Mouse (Mus musculus): ENCODE measurements around the gene Gm13278. TPM values are rescaled to one million over a fixed set of nuclear protein-coding genes. Genes with fewer than 3 reads are reported as not detected.
"Not testable (repeated sequence)": the region's sequence is repeated elsewhere in the genome, so short reads cannot be mapped to it uniquely, and the experiment has no call there.

Gm13278 gene
- polyA plus RNA-seq, 1 experiment from 2014 or later, result not detected

DNA sequence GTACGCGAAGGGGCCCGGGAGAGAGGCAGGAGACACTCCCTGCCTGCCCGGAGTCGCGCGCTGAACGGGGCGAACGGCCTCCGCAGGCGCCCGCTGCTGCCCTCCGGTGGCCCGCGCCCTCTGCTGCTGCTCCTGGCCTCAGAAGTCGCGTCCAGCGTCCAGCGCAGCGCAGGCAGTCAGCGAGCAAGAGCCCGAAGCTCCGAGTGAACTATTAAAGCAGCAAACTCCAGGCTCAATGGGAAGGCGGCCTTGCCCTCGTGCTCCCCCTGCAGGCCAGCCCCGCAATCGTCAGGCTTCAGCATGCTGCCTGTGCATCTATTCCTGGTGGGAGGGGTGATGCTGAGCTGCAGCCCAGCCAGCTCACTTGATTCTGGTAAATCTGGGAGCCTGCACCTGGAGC lies 5.7 kb downstream of the Gm13278 start, which contains the start of gene Gm13279:
Gm13279 (plus strand) TSS at position 301 of the 400 bp plus-strand sequence.
- WGBS (ENCODE audit: insufficient replicate concordance), result no CpG with 5 or more reads among the region's 28 CpGs
- H3K4me2 ChIP-seq, result not testable (repeated sequence)

DNA sequence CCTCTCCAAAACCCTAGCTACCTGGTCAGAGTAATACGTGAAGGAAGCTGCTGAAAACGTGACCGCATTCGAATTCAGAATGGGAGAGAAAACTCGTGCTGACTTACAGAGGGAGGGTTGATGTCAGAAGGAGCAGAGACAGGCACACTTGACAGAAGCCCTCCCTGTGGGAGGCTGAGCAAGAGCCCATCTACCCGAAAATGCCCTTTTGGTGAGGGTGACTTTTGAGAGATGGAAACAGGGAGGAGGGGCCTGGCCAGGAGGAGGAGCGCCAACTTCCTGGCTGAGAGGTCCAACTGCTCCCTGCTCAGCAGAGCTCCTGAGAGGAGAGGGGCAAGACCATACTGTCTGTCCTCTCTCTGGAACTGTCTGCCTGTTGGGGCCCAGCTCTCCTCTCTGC lies 8.0 kb downstream of the Gm13278 start, which contains the start of gene Gm13285:
Gm13285 (plus strand) TSS at position 301 of the 400 bp plus-strand sequence.
- not testable (repeated sequence) for DNase-seq; H3K4me2 ChIP-seq; H3K9me3 ChIP-seq (replicated peaks); H3K9ac ChIP-seq; H3K4me3 ChIP-seq (replicated peaks); H3K27ac ChIP-seq; H3K36me3 ChIP-seq; H3K27me3 ChIP-seq; H3K4me1 ChIP-seq (replicated peaks); ATAC-seq (ENCODE audit: low read depth)
- 8% methylated on average over 5 of the region's 7 CpGs for WGBS (ENCODE audit: insufficient replicate concordance)

More for the DNA sequence above, 5.7 kb downstream of the Gm13278 start, which contains the start of gene Gm13279:
- not testable (repeated sequence) for H3K9ac ChIP-seq; ATAC-seq (ENCODE audit: low read depth); H3K27ac ChIP-seq; H3K4me3 ChIP-seq (replicated peaks); H3K4me1 ChIP-seq (replicated peaks); H3K9me3 ChIP-seq (replicated peaks); H3K36me3 ChIP-seq; DNase-seq; H3K27me3 ChIP-seq

DNA sequence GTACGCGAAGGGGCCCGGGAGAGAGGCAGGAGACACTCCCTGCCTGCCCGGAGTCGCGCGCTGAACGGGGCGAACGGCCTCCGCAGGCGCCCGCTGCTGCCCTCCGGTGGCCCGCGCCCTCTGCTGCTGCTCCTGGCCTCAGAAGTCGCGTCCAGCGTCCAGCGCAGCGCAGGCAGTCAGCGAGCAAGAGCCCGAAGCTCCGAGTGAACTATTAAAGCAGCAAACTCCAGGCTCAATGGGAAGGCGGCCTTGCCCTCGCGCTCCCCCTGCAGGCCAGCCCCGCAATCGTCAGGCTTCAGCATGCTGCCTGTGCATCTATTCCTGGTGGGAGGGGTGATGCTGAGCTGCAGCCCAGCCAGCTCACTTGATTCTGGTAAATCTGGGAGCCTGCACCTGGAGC lies 11.6 kb downstream of the Gm13278 start, which contains the start of gene Gm13287:
Gm13287 (plus strand) TSS at position 301 of the 400 bp plus-strand sequence.
- not testable (repeated sequence) for ATAC-seq (ENCODE audit: low read depth); H3K27ac ChIP-seq; H3K9ac ChIP-seq; H3K4me3 ChIP-seq (replicated peaks); H3K36me3 ChIP-seq; H3K9me3 ChIP-seq (replicated peaks); DNase-seq; H3K4me1 ChIP-seq (replicated peaks)
- WGBS (ENCODE audit: insufficient replicate concordance), result no CpG with 5 or more reads among the region's 29 CpGs
- Histone ChIP-seq H3K27me3 (peaks cover 11% of the 10 kb centered on the region; the same call in 1 of the 2 replicates), H3K4me2 (peak within 1 kb of the TSS; percentile 30; the same call in 1 of the 2 replicates)

DNA sequence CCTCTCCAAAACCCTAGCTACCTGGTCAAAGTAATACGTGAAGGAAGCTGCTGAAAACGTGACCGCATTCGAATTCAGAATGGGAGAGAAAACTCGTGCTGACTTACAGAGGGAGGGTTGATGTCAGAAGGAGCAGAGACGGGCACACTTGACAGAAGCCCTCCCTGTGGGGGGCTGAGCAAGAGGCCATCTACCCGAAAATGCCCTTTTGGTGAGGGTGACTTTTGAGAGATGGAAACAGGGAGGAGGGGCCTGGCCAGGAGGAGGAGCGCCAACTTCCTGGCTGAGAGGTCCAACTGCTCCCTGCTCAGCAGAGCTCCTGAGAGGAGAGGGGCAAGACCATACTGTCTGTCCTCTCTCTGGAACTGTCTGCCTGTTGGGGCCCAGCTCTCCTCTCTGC lies 13.9 kb downstream of the Gm13278 start, which contains the start of gene Gm13288:
Gm13288 (plus strand) TSS at position 301 of the 400 bp plus-strand sequence.
- not testable (repeated sequence) for H3K9ac ChIP-seq; DNase-seq; H3K27ac ChIP-seq; H3K36me3 ChIP-seq; ATAC-seq (ENCODE audit: low read depth); H3K9me3 ChIP-seq (replicated peaks); H3K4me1 ChIP-seq (replicated peaks); H3K4me3 ChIP-seq (replicated peaks)
- peak within 1 kb of the TSS; percentile 42; the same call in 1 of the 2 replicates for H3K4me2 ChIP-seq
- no CpG with 5 or more reads among the region's 8 CpGs for WGBS (ENCODE audit: insufficient replicate concordance)
- H3K27me3 ChIP-seq, result peaks cover 12% of the 10 kb centered on the region; the same call in 1 of the 2 replicates

DNA sequence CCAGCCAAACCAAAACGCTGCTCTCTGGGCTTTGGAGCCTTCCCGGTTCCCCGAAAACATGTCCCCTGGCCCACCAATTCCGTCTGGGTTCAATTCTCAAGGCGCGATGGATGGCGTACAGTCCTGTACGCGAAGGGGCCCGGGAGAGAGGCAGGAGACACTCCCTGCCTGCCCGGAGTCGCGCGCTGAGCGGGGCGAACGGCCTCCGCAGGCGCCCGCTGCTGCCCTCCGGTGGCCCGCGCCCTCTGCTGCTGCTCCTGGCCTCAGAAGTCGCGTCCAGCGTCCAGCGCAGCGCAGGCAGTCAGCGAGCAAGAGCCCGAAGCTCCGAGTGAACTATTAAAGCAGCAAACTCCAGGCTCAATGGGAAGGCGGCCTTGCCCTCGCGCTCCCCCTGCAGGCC lies 14.4 kb downstream of the Gm13278 start:
- 0% methylated on average over 9 of the region's 34 CpGs for WGBS (ENCODE audit: insufficient replicate concordance)
- not testable (repeated sequence) for H3K9me3 ChIP-seq (replicated peaks); H3K27ac ChIP-seq; H3K4me1 ChIP-seq (replicated peaks); H3K9ac ChIP-seq; H3K36me3 ChIP-seq; H3K4me3 ChIP-seq (replicated peaks); ATAC-seq (ENCODE audit: low read depth); DNase-seq
- Histone ChIP-seq H3K4me2 (peak overlapping the region; percentile 42; the same call in 1 of the 2 replicates), H3K27me3 (peaks cover 12% of the 10 kb centered on the region; the same call in 1 of the 2 replicates)

DNA sequence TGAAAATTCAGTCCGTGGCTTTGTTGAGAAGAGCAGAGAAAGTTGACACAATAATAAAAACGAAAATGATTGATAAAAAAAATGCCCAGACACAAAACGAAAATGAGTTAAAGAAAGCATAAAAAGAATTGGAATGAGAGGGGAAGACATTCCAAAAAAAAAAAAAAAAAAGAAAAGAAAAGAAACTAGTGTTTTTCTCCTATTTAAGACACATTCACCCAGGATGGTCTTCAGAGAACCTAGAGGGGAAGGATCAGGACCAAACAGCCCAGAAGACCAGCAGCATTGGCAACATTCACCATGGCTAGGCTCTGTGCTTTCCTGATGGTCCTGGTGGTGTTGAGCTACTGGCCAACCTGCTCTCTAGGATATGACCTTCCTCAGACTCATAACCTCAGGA lies 24.6 kb downstream of the Gm13278 start, which contains the start of gene Ifna7:
Ifna7 (plus strand) TSS at position 301 of the 400 bp plus-strand sequence.
- Histone ChIP-seq H3K27me3 (0 out of 2 replicates have a peak, but pooled peaks cover 4% of the 10 kb centered on the region), H3K4me2 (no peak within 1 kb of the TSS), H3K4me3 (replicated peaks) (no peak within 1 kb of the TSS), H3K36me3 (no peaks in the 10 kb centered on the region), H3K9ac (no peak within 1 kb of the TSS), H3K27ac (no peak within 1 kb of the TSS), H3K9me3 (replicated peaks) (no peaks in the 10 kb centered on the region), H3K4me1 (replicated peaks) (no peaks in the 10 kb centered on the region)
- 35% methylated on average over 3 of the region's 3 CpGs for WGBS (ENCODE audit: insufficient replicate concordance)
- no peak for ATAC-seq (ENCODE audit: low read depth)
- DNase-seq, result no peak

DNA sequence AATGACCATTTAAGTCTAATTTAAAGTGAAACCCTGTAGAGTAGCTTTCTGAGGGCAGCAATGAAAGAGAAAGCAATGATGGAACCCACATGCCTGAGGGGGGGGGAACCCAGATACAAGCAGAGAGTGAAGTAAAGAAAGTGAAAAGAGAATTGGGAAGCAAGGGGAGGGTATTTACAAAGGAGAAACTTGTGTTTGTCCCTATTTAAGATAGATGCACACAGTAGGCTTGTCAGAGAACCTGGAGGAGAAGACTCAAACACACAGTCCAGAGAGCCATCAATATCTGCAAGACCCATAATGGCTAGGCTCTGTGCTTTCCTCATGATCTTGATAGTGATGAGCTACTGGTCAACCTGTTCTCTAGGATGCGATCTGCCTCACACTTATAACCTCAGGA lies 28.3 kb downstream of the Gm13278 start, which contains the start of gene Ifna11:
Ifna11 (plus strand) TSS at position 301 of the 400 bp plus-strand sequence.
- Histone ChIP-seq H3K9ac (no peak within 1 kb of the TSS), H3K4me3 (replicated peaks) (no peak within 1 kb of the TSS), H3K4me2 (no peak within 1 kb of the TSS), H3K27me3 (0 out of 2 replicates have a peak, but pooled peaks cover 4% of the 10 kb centered on the region), H3K4me1 (replicated peaks) (no peaks in the 10 kb centered on the region), H3K27ac (no peak within 1 kb of the TSS), H3K9me3 (replicated peaks) (no peaks in the 10 kb centered on the region), H3K36me3 (no peaks in the 10 kb centered on the region)
- no peak for DNase-seq
- ATAC-seq (ENCODE audit: low read depth), result no peak
- WGBS (ENCODE audit: insufficient replicate concordance), result 52% methylated on average over 1 of the region's 1 CpGs

DNA sequence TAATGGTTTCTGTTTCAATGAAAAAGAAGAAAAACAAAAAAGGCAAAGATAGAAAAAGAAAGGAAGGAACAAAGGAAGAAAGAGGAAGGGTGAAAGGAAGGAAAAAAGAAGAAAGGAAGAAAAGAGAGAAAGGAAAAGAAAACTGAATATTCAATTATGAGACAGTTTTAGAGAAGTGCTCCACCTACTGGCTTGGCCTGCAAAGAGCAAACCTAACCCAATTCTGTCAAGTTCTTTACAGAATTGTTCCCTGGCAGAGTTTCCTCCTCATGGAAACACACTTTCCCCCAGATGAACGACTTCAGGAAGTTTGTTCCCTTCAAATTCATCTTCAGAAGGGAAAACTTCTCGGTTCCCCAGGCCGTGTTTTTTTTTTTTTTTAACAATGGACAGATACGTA lies 31.6 kb downstream of the Gm13278 start:
- no peak overlapping the region for H3K27ac ChIP-seq
- H3K4me2 ChIP-seq, result no peak overlapping the region
- no peaks in the 10 kb centered on the region for H3K9me3 ChIP-seq (replicated peaks)
- no peaks in the 10 kb centered on the region for H3K36me3 ChIP-seq
- ATAC-seq (ENCODE audit: low read depth) (no peak), DNase-seq (no peak)
- H3K4me1 ChIP-seq (replicated peaks), result no peaks in the 10 kb centered on the region
- H3K27me3 ChIP-seq, result no peaks in the 10 kb centered on the region
- H3K9ac ChIP-seq, result no peak overlapping the region
- no peak overlapping the region for H3K4me3 ChIP-seq (replicated peaks)
- WGBS (ENCODE audit: insufficient replicate concordance), result 19% methylated on average over 4 of the region's 4 CpGs

DNA sequence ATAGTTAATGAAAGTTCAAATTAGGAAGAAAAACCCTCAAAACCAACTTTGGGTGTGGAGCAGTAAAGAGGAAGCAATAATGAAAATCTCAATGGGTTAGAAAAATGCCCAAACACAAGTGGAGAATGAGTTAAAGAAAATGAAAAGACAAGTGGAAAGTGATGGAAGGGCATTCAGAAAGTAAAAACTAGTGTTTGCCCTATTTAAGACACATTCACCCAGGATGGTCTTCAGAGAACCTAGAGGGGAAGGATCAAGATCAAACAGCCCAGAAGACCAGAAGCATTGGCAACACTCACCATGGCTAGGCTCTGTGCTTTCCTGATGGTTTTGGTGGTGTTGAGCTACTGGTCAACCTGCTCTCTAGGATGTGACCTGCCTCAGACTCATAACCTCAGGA lies 35.8 kb downstream of the Gm13278 start, which contains the start of gene Ifna6:
Ifna6 (plus strand) TSS at position 301 of the 400 bp plus-strand sequence.
- not testable (repeated sequence) for H3K27ac ChIP-seq; H3K4me2 ChIP-seq; H3K9ac ChIP-seq; DNase-seq; H3K4me1 ChIP-seq (replicated peaks); ATAC-seq (ENCODE audit: low read depth); H3K9me3 ChIP-seq (replicated peaks); H3K4me3 ChIP-seq (replicated peaks); H3K36me3 ChIP-seq; H3K27me3 ChIP-seq

DNA sequence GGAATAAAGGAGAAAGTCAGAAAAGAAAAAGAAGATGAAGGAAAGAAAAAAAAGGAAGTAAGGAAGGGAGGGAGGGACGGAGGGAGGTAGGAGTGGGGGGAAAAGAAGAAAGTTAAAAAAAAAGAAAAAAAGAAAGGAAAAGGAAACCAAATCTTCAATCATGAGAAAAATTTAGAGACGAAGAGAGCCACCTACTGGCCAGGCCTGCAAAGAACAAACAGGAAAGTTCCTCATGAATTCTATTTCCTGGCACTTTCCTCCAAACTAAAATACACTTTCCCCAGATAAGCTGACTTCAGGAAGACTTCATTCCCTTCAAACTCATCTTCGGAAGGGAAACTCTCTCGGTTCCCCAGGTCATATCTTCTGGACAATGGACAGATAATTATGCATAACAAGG lies 39.2 kb downstream of the Gm13278 start:
- no peaks in the 10 kb centered on the region for H3K27me3 ChIP-seq
- no peak overlapping the region for H3K27ac ChIP-seq
- ATAC-seq (ENCODE audit: low read depth), result no peak
- H3K36me3 ChIP-seq, result no peaks in the 10 kb centered on the region
- no peak overlapping the region for H3K4me2 ChIP-seq
- no peaks in the 10 kb centered on the region for H3K9me3 ChIP-seq (replicated peaks)
- no peak overlapping the region for H3K4me3 ChIP-seq (replicated peaks)
- 16% methylated on average over 4 of the region's 4 CpGs for WGBS (ENCODE audit: insufficient replicate concordance)
- DNase-seq, result no peak
- no peaks in the 10 kb centered on the region for H3K4me1 ChIP-seq (replicated peaks)
- no peak overlapping the region for H3K9ac ChIP-seq

DNA sequence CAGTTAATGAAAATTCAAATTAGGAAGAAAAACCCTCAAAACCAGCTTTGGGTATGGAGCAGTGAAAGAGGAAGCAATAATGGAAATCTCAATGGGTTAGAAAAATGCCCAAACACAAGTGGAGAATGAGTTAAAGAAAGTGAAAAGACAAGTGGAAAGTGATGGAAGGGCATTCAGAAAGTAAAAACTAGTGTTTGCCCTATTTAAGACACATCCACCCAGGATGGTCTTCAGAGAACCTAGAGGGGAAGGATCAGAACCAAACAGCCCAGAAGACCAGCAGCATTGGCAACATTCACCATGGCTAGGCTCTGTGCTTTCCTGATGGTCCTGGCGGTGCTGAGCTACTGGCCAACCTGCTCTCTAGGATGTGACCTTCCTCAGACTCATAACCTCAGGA lies 43.9 kb downstream of the Gm13278 start, which contains the start of gene Ifna5:
Ifna5 (plus strand) TSS at position 301 of the 400 bp plus-strand sequence.
- H3K27ac ChIP-seq; H3K4me2 ChIP-seq; H3K4me1 ChIP-seq (replicated peaks); H3K36me3 ChIP-seq; DNase-seq; H3K27me3 ChIP-seq; H3K9me3 ChIP-seq (replicated peaks); H3K9ac ChIP-seq; H3K4me3 ChIP-seq (replicated peaks); ATAC-seq (ENCODE audit: low read depth): not testable (repeated sequence)
- WGBS (ENCODE audit: insufficient replicate concordance), result 77% methylated on average over 1 of the region's 1 CpGs

DNA sequence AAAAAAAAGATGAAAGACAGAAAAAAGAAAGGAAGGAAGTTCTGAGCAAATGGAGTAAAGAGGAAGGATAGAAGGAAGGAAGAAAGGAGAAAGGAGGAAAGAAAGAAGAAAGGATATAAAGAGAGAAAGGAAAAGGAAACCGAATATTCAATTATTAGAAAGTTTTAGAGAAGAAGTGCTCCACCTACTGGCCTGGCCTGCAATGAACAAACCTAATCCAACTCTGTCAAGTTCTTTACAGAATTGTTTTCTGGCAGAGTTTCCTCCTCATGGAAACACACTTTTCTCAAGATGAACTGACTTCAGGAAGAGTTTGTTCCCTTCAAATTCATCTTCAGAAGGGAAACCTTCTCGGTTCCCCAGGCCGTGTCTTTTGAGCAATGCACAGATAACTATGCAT lies 47.5 kb downstream of the Gm13278 start:
- 27% methylated on average over 3 of the region's 3 CpGs for WGBS (ENCODE audit: insufficient replicate concordance)
- Histone ChIP-seq H3K4me1 (replicated peaks) (no peaks in the 10 kb centered on the region), H3K9ac (no peak overlapping the region), H3K27ac (no peak overlapping the region), H3K4me3 (replicated peaks) (no peak overlapping the region), H3K4me2 (no peak overlapping the region), H3K36me3 (no peaks in the 10 kb centered on the region), H3K27me3 (no peaks in the 10 kb centered on the region), H3K9me3 (replicated peaks) (no peaks in the 10 kb centered on the region)
- DNase-seq (no peak), ATAC-seq (ENCODE audit: low read depth) (no peak)
